Mouse (Mus musculus) left cerebral cortex, adult 2 months (tissue): ENCODE data around the gene Tmem199. TPM values are rescaled to one million over a fixed set of nuclear protein-coding genes. Genes with fewer than 3 reads are reported as not detected.
"Not testable (repeated sequence)": the region's sequence is repeated elsewhere in the genome, so short reads cannot be mapped to it uniquely, and the experiment has no call there.

ENCODE experiments used
- DNase-seq, 2 experiments: peaks; one replicate each; pipeline ENCODE4 v3.0.0; 2021 to 2022; ENCODE audit warnings: low spot score in 2 of 2, mixed read lengths in 1 of 2; ENCODE audit errors: extremely low spot score in 1 of 2
- H3K27ac ChIP-seq: fragments of 200-600 bp; 2 replicates; pipeline ENCODE4 v1.8.1; 2022
- H3K4me3 ChIP-seq: fragments of 200-600 bp; 2 replicates; pipeline ENCODE4 v1.8.1; 2022
- CTCF ChIP-seq: fragments of 200-600 bp; IDR thresholded peaks from 2 replicates; pipeline ENCODE4 v1.8.1; 2022; ENCODE audit warnings: antibody characterized with exemption, mild to moderate bottlenecking, moderate library complexity
- intact Hi-C: fragments of 180-260 bp; cut with DNase I; formaldehyde crosslinking; loops from one replicate; pipeline ENCODE4 v1.15.1; 2025
- total RNA-seq, 2 experiments: library from RNA; stranded (reverse); gene quantifications; 2 replicates each; pipeline ENCODE4 v1.2.3; 2021

The Tmem199 gene
- total RNA-seq, 2 experiments from 2014 or later: 40.6 to 44.3 TPM

DNA sequence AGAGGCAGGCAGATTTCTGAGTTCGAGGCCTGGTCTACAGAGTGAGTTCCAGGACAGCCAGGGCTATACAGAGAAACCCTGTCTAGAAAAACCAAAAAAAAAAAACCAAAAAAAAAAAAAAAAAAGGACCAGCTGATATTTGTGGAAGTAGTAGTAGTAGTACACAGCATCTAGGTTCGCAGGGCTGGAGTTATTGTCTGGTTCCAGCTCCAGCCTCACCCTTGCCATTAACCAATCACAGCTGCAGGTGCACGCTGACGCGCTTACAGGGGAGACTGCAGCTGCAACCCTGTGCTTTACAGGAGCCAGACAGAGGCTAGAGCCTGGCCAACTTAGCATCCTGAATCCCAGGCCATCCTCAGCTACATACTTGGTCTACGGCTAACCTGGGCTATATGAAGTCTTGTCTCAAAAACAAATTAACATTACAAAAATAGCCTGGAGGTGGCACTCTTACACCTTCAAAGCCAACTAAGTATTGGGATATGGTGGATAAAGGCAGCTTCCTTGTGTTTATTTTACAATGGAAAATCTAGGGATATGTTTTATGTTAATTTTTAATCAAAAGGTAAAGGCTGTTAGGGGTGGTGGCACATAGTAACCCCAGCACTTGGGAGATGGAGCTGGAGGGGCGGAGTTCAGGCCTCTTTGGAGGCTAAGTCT lies 32.6 kb upstream of the Tmem199 start:
- intact Hi-C loops: no loop called here
- peak; percentile 28; the same call in 1 of the 2 replicates for TF ChIP-seq CTCF
- Histone ChIP-seq H3K4me3 (no peak overlapping the region), H3K27ac (no peak overlapping the region)
- DNase-seq: no peak

DNA sequence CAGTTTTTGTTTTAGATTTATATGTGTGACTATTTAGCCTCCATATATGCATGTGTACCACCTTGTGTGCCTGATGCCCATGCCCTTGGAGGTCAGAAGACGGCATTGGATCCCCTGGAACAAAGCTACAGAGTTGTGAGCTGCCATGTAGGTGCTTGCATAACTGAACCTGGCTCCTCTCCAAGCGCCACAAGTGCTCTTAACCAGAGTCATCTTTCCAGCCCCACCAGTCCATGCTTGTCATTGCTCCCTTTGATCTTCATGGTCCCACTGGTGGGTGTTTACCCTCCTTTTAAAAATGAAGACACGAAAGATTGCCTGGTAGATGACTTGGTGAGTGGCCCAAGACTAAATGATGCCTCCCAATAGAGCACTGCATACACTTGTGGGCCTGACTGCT lies 28.4 kb upstream of the Tmem199 start:
- Histone ChIP-seq H3K4me3 (no peak overlapping the region), H3K27ac (no peak overlapping the region)
- no peak for TF ChIP-seq CTCF
- DNase-seq: no peak
- intact Hi-C loops: no loop called here

DNA sequence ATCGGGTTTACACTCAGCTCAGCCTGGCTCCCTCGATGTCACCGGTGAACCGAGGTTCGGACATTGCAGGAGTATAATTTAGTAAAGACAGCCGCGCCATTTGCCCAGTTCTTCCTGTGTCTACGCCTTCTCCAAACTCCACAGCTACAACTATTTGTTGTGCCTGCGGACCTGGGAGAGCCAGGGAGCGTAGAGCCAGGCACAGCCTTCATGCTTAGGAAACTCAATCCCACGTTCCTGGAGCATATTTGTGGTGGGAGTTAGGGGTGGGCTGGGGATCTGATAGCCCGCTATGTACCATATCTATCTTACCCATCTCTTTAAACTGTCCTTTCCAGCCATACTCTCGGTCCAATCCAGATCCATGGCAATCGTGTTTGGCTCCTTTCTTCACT lies 24.7 kb upstream of the Tmem199 start:
- Histone ChIP-seq H3K27ac (peak overlapping the region; percentile 93), H3K4me3 (peak overlapping the region; percentile 96)
- no peak for TF ChIP-seq CTCF
- intact Hi-C loops: loop anchor here (2.0 kb wide), 1 partner anchor 24 kb away; the partner anchor contains the start of genes Poldip2 and Tmem199
- no peak for DNase-seq

DNA sequence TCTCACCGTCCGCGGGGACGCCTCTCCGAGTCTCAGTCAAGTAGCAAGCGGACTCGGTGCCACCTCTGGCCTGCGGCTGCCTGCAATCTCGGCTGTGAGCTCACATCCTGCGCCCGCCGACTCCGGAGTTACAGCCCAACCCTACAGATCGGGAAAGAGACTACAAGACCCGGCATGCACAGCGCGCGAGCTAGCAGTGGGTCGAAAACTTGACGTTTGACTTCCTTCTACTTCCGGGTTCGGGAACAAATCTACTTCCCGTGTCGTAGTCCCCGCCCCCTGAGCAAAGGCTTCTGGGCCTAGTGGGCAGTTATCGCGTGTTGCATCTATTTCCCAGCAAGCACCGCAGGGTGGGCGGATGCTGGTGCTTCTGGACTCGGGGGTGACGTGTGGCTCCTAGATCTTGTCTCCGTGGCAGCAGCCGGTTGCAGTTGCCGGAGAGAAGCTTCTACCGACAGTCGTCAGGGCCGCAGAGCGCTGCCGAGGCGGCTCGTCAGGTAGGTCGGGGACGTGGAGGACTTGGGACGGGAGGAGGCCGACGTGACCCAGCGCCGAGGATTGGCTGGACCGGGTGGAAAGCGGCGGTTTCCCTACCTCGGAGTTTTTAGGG lies 24.2 kb upstream of the Tmem199 start, which contains the start of the genes Tnfaip1 and Ift20:
Gene Tnfaip1, minus strand, starts transcription at position 253 of the 610 bp plus-strand sequence.
Gene Ift20, plus strand, starts transcription at position 282 of the 610 bp plus-strand sequence.
- peak within 1 kb of the TSS; percentile 96 for H3K4me3 ChIP-seq
- no peak; the same call in 1 of the 2 replicates for TF ChIP-seq CTCF
- intact Hi-C loops: loop anchor here (2.0 kb wide), 1 partner anchor 23 kb away; the partner anchor contains the start of genes Poldip2 and Tmem199
- peak within 1 kb of the TSS; percentile 93 for H3K27ac ChIP-seq
- DNase-seq: peak; percentile 95 to 97

DNA sequence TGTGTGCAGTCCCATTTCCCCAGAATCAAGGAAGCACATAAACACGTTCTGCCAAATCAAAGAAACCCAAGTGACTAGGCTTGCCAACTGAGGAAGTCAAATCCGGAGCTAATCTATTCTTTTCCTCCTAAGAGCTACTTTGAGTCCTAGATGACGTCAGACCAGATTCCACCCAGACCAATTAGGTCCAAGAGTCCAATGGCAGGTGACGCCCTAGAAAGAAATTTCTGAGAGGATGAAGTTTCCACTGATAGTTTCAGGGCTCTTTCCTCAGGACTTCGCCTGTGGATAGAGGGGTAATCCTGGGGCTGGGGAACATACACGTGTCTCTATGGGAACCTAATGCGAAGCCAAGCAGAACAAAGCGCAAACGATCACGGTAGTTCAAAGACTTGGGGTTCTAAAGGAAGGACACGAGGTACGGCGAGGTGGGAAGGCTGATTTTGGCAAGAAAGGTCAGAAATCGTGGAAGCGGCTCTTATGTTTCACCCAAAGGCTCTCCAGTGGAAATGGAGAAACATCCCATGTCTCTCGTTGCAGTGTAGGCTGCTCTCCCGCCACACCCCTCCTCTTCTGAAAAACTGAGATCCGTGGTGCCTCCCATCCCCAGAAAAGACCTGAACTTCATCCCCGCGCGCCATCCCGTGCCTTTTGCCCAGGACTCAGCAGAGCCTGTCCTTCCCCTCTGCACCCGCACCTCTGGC lies 23.6 kb upstream of the Tmem199 start:
- no peak for TF ChIP-seq CTCF
- intact Hi-C loops: loop anchor here (2.0 kb wide), 1 partner anchor 23 kb away; the partner anchor contains the start of genes Poldip2 and Tmem199
- H3K27ac ChIP-seq: peak overlapping the region; percentile 84
- no peak for DNase-seq
- peak overlapping the region; percentile 96 for H3K4me3 ChIP-seq

DNA sequence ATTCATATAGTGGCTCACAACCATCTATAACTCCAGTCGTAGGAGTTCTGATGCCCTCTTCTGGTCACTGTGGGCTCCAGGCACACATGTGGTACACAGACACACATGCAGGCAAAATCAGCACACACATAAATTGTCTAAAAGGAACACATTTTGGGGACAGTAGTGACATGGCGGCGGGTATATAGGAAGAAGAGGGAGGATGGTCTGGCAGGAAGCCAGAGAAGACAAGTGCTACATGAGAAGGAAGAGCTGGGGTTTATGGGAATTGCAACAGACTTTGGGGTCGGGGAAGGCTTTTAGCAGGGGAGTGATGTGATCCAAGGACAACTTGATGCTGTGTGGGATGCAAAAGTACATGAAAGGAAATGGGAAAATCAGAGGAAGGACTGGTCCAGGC lies 22.5 kb upstream of the Tmem199 start:
- DNase-seq: no peak
- peak overlapping the region; percentile 96; the same call in 1 of the 2 replicates for H3K4me3 ChIP-seq
- TF ChIP-seq CTCF: no peak; the same call in none of the 2 replicates
- intact Hi-C loops: no loop called here
- no peak overlapping the region; the same call in 1 of the 2 replicates for H3K27ac ChIP-seq

DNA sequence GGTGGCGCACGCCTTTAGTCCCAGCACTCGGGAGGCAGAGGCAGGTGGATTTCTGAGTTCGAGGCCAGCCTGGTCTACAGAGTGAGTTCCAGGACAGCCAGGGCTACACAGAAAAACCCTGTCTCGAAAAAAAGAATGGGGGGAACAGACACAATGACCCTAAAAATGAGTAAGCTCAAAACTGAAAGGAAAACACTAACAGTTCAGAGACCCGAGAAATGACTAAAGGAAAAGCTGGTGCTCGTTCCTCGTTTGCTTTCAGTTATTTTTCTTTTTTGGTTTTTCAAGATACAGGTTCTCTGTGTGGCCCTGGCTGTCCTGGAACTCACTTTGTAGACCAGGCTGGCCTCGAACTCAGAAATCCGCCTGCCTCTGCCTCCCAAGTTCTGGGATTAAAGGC lies 19.5 kb upstream of the Tmem199 start:
- H3K27ac ChIP-seq, H3K4me3 ChIP-seq, DNase-seq, intact Hi-C loops: not testable (repeated sequence)

DNA sequence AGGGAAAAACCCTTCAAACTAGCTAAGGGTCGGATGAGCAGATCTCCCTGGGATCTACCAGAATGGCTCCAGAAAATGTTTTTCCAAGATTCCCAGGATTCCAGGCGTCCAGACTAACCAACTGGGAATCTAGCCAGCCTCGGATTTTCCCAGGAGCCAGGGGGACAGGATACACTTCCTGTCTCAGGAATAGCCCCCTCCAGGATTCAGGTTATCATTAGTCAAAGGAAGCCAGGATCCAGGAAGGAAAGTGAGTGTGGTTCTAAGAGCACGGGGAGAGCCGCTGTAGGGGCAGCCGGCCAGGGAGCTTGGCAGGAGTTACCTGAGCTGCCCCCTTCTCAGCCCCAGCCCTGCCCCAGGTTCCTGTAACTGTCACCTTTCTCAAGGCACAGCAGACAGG lies 19.1 kb upstream of the Tmem199 start:
- no peak for DNase-seq
- Histone ChIP-seq H3K27ac (no peak overlapping the region), H3K4me3 (no peak overlapping the region)
- intact Hi-C loops: no loop called here
- no peak for TF ChIP-seq CTCF

DNA sequence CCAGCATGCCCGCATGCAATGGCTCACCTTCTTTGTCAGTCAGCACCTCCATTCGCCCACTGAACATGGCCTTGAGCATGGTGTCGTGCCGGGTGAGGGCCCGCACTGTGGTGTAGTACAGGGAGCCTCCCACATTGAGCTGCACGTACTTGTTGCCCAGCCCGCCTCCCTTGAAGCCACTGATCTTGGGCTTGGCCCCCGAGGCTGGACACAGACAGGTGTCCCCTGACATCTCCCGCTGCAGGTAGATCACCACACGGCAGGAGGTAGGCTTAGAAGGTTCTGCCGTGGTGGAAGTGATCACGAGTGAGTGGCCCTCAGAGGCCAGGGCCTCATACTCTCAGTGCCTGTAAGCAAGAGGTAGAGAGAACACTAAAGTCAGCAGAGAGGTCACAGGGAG lies 18.0 kb upstream of the Tmem199 start:
- H3K27ac ChIP-seq: 0 out of 2 replicates have a peak overlapping the region, but pooled peaks have one; percentile 15
- DNase-seq: no peak
- no peak overlapping the region for H3K4me3 ChIP-seq
- intact Hi-C loops: no loop called here
- TF ChIP-seq CTCF: no peak

DNA sequence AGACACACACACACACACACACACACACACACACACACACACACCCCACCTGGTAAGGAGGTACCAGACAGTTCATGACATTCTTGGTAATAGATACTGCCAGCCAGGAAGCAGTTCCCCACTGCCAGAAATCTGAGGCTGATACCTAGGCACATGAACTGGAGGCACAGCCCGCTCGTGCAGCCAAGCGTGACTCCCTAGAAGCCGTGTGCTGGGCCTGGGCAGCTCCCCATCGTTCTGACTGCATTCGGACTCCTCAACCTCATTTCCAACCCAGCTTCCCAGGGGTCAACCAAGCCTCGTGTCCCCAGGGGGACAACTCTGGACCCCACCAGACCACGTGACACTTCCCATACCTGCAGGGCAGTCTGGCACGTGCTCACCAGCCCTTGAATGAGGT lies 16.7 kb upstream of the Tmem199 start:
- TF ChIP-seq CTCF: no peak
- Histone ChIP-seq H3K4me3 (no peak overlapping the region), H3K27ac (no peak overlapping the region)
- intact Hi-C loops: no loop called here
- DNase-seq: no peak

DNA sequence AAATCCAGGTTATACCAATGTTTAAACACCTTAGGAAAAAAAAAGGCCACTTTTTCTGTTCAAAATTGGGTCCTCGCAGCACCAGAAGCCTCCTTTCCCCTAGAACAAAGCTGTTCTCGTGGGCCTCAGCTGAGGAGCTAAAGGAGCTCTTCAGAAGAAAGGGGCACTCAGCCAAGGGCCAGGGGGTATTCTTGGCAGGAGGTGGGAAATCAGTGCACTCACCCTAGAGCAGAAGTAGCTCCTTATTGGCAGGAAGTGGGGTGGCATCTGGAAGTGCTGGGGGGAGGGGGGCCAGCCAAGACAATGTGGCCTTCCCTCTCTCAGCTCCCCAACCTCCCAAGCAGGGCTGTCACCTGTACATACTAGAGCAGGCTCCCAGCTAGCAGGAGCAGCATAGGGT lies 12.9 kb upstream of the Tmem199 start:
- no peak overlapping the region; the same call in 1 of the 2 replicates for H3K27ac ChIP-seq
- no peak overlapping the region for H3K4me3 ChIP-seq
- no peak for DNase-seq
- intact Hi-C loops: no loop called here
- TF ChIP-seq CTCF: no peak
